Mouse (Mus musculus) ES-CJ7 (cell line): ENCODE measurements around the gene Vwc2l.
A peak's percentile ranks its signal among the peaks of the same experiment; 100 is the strongest.

Experiments
- DNase-seq: peaks from one replicate; pipeline ENCODE4 v3.0.0; 2011; ENCODE audit warnings: low read depth, low spot score

Vwc2l gene

GRCm38 (mm10) chr1:70725655-70726066 is at the start of gene Vwc2l:
Vwc2l (plus strand) TSS chr1:70725715.
- peak; percentile 83 for DNase-seq

DNA sequence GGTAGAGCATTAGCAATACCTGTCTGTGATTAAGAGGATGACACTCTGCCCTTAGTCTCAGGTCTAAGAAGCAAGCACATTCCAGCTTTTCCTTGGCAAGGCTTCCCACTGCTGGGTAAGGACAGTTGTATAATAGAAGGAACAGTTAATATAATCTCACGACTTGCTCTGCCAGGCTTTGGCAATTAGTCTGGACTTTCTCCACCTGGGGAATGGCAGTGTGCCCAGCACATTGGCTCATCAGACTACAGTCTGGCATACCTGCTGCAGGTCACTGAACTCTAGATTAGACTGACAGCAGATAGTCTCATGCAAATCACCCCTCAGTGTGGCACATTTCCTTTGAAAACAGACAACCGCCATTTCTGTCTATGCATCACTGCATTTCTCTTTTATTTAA is 33.0 kb upstream of the Vwc2l start:
- DNase-seq, result no peak

- DNase-seq, result no peak
Observed at GRCm38 (mm10) chr1:70700270-70700669, 25.2 kb upstream of the Vwc2l start.

GRCm38 (mm10) chr1:70703934-70704333 is 21.6 kb upstream of the Vwc2l start:
- no peak for DNase-seq

DNA sequence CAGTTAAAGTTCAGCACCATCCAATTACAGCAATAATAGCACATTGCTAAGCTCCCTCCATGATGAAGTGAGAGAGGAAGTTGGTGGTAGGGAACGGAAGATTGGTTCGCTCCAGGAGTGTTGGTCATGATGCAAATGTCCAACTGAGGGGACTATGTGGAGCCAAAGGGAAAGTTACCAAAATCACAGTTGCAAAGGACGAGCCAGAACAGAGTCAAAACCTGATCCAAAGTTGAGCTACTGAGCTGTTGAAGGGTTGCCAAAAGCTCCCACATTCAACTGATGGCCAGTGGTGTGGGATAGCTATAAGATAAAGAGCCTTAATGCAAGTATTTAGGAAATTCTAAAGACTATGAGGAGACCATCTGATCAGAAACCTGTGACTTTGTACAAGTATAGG is 19.7 kb upstream of the Vwc2l start:
- DNase-seq, result no peak

GRCm38 (mm10) chr1:70725045-70725444 is 470 bp upstream of the Vwc2l start:
- DNase-seq, result no peak

DNA sequence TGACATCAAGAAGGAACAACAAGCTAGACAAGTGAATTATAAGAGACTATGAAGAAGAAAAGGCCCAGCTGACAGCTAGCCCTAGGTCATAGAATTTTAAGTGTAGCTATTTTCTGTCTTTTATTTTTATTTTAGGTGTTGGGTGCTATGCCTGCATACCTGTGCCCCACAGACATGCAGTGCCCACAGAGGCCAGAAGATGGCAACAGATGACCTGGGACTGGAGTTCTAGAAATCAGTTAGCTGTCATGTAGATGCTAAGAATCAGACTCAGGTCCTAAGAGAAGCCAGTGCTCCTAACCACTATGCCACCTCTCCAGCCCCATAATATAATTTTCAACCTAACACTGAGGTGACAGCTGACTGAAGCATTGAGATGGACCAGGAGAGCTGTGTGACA is 61.6 kb downstream of the Vwc2l start:
- DNase-seq, result peak; percentile 64

DNA sequence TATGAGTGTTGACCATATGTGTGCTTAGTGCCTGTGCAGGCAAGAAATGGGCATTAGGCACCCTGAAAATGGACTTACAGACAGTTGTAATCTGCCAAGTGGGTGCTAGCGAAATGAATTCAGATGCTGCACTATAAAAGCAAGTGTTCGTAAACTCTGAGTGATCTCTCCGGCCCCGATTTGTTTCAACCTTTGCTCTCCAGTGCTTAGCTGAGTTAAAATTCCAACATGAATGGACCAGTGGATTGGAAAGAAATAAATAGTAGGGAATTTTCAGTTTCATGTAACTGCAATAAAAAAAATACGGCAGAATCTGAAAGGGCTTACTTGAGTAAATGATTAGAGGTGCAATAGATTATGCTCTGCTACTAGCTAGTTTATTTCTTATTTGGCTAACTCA is 66.1 kb downstream of the Vwc2l start:
- no peak for DNase-seq

- DNase-seq, result no peak
Observed at GRCm38 (mm10) chr1:70795094-70795493, 69.6 kb downstream of the Vwc2l start.

- DNase-seq, result no peak
Observed at GRCm38 (mm10) chr1:70803401-70803800, 77.9 kb downstream of the Vwc2l start.

- DNase-seq, result no peak
Observed at GRCm38 (mm10) chr1:70823111-70823510, 97.6 kb downstream of the Vwc2l start.

GRCm38 (mm10) chr1:70833262-70833661 is 107.7 kb downstream of the Vwc2l start:
- no peak for DNase-seq

DNA sequence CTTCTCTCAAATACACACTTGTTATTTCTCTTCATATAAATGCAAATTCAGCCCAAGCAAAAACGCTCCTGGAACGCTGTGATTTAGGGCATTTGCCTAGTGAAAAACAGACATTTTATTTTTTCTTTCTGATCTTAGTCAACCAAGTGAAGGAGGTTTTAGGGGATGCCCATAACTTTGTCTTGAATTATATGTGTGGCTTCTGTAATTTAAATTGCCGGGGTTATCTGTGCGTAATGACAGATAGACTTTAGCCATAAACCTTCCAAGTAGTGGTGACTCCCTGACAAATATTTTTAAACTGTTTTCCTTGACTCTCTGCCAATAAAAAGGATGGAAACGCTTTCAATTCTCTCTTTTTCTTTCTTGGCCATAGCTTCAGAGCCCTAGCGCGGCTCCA is 116.7 kb downstream of the Vwc2l start:
- DNase-seq, result no peak

DNA sequence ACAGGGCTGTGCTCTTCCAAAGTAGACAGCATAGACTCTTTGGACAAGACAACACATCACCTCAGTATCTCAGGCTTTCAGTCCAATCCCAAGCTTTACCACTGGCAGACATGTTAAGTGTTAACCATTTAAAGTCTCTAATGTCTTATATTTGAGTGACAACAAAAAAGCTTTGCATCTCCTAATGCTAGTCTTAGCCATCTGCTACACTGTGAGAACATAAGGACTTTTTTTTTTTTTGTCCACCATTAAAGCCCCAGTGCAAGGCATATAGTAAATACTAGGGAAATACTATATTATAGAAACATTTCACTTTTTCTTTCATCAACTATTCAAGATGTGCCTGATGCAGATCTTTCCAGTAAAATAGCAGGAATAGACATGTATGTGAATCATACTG is 119.8 kb downstream of the Vwc2l start:
- no peak for DNase-seq

DNA sequence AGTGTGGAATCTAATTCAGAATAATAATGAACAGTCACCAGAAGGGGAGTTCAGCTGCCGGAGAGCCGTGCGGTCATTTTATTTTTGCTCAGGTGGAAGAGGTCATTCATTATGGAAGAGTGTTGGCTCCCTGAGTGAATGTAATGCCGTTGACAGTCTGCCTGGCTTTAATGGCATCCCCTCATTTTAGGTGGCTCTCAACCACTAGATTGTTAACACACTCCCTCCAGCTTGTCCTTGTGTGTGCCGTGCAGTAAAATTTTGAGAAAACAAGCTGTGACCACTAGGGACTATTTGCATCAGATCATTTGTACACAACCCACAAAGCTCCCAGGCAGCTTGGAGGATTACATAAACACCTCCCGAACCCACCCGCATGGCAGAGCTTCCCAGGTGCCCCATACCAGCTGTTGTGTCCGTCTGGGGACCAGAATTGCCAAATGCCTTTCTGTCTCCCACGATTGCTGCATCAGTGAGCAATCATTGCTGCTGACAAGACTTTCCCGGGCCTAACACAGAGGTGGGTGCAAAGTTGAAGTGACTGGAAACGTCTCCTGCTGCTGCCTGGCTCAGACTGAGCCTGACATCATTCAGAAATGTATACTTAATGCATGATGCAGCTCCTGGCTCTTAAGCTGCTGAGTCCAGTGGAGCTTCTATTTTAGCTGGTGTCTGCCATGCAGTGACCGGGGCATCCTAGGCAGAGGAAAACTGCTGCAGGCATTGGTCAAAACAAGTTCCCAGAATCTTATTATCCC is 126.3 kb downstream of the Vwc2l start:
- DNase-seq, result no peak

DNA sequence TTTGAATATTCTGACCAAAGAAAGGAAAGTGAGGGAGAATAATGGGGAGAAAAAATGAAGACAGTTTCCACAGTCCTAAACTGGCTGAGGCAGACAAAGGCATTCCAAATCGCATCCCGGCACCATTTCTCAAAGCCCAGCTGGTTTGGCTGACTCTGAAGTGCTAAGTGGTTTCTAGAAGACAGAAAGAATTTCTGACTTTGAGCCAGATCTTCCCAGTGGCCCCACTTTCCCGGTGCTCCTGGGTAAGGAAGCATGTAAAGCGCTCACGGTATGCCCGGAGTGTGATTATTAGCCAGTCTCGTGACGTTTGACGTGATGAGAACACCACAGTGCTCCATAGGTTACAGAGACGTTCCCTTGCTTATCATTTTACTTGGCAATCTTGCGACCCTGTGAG is 127.9 kb downstream of the Vwc2l start:
- no peak for DNase-seq

DNA sequence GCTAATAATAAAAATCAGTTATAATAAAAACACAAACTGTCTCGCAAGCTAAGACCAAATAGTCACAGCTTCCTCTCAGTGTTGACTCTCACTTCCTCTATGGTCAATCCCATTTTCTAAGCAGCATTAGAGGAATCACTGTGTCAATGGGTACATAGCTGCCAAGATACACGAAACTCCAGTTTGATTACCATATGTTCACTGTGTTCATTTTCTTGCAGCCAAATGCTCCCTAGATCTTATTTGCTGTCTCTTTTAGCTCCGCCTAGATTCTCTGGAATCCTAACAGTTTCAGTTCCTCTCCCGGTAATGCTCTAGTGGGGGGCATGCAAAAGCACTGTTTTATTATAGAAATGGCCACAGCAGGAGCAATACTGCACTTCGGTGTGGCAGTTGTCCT is 130.4 kb downstream of the Vwc2l start:
- no peak for DNase-seq

GRCm38 (mm10) chr1:70861672-70862071 is 136.2 kb downstream of the Vwc2l start:
- peak; percentile 21 for DNase-seq

DNA sequence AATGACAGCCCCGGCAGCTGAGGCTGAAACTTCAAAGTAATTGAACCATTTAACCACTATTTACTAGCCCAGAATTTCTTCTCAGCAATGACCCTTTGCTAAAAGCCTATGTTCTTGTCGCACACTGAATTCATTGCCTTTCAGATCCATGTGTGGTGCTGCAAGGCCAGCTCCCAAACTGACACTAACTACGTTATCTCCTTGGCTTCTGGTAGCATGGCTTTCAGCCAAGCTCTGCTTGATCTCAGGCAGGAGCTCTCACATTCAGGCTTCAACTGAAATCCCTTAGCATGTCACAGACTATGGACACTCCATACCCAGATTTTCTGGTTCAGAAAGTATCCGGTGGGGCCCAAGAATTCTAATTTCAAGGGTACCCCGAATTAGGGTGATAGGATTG is 140.6 kb downstream of the Vwc2l start:
- DNase-seq, result no peak

DNA sequence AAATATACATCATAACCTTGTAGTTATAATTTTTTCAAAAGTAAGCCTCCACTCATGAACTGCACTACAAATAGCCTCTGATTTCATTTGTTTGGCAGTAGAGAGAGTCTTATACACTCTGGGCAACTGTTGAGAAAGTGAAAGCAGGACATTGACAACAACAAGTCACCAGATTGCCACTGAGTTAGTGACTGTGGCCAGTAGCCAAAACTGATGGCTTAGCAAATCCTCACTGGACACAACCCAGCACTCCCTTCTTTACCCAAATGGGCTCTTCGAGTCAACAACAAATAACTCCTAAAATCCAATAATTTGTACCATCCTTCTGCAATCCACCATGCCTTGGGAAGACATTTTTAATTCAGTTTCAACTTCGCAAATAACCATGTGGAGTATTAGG is 155.0 kb downstream of the Vwc2l start:
- DNase-seq, result no peak

GRCm38 (mm10) chr1:70881269-70881668 is 155.8 kb downstream of the Vwc2l start:
- no peak for DNase-seq

DNA sequence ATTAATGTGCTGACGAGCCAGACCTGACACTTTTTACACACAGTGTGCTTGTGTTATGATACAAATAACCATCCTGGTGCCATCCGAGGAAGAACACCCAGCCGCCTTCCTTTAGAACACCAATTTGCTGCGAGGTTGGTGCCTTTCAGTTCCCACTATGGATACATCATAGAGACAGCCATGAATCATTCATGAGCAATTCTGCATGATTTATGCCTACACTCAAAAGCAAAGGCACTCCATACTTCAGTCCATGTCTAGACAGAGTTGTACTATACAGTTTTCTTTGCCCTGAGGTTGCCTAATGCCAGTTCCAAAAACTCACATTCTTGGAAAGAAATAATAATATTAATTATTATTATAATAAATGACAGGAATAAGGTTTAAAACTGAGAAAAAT is 158.6 kb downstream of the Vwc2l start:
- DNase-seq, result no peak

- peak; percentile 14 for DNase-seq
Observed at GRCm38 (mm10) chr1:70902311-70902710, 176.8 kb downstream of the Vwc2l start.

- no peak for DNase-seq
Observed at GRCm38 (mm10) chr1:70907366-70907765, 181.9 kb downstream of the Vwc2l start.
